Mouse (Mus musculus) hematopoietic stem cell, adult 5-6 weeks (primary cell): ENCODE data around the gene Cd109. TPM values are rescaled to one million over a fixed set of nuclear protein-coding genes. Genes with fewer than 3 reads are reported as not detected.

Experiments used
- total RNA-seq: library from RNA; stranded (forward); fragments of 172-1452, 232-1000 nt; gene quantifications from 2 replicates; pipeline ENCODE4 v1.2.3, GENCODE M21; 2017

Gene Cd109
- total RNA-seq, 1 experiment from 2014 or later, result not detected

Other genes with a start within 250 kb of the Cd109 start
- gene Dppa5a, start 247.4 kb upstream of the Cd109 start, total RNA-seq, result not detected in 2 replicates
- not detected in 2 replicates for gene Ooep, start 236.8 kb upstream of the Cd109 start, total RNA-seq
- 0.94 and 1.4 TPM in 2 replicates for gene Ddx43, start 219.8 kb upstream of the Cd109 start, total RNA-seq
- 18.0 and 20.8 TPM in 2 replicates for gene Cgas, start 172.3 kb upstream of the Cd109 start, total RNA-seq
- 25.9 and 47.7 TPM in 2 replicates for gene Mto1, start 167.3 kb upstream of the Cd109 start, total RNA-seq
- gene Gm17324, start 166.8 kb upstream of the Cd109 start, total RNA-seq, result 1.5 TPM in 1 of 2 replicates, not detected in the other
- 13,616 and 15,037 TPM in 2 replicates for gene Eef1a1, start 126.4 kb upstream of the Cd109 start, total RNA-seq
- gene Slc17a5, start 27.5 kb upstream of the Cd109 start, total RNA-seq, result 7.0 and 11.1 TPM in 2 replicates